Mouse (Mus musculus): ENCODE measurements around the gene Hoxb3. TPM values are rescaled to one million over a fixed set of nuclear protein-coding genes. Genes with fewer than 3 reads are reported as not detected.

Gene Hoxb3
- polyA plus RNA-seq, 1 experiment from 2014 or later = 0.76 TPM

GRCm38 (mm10) chr11:96301837-96302236 is 21.3 kb upstream of the Hoxb3 start:
- no peaks in the 10 kb centered on the region for H3K9me3 ChIP-seq (replicated peaks)
- H3K27ac ChIP-seq = peak overlapping the region; percentile 68
- WGBS = 1% methylated on average over 15 of the region's 15 CpGs
- H3K4me1 ChIP-seq = peaks cover 97% of the 10 kb centered on the region
- H3K36me3 ChIP-seq = peaks cover 3% of the 10 kb centered on the region; the same call in 1 of the 2 replicates
- H3K4me3 ChIP-seq = peak overlapping the region; percentile 31
- H3K27me3 ChIP-seq (ENCODE audit: low read depth, poor library complexity, severe bottlenecking) = peaks cover 100% of the 10 kb centered on the region
- DNase-seq (ENCODE audit: low spot score) = no peak

- H3K4me3 ChIP-seq = peak overlapping the region; percentile 55
- DNase-seq (ENCODE audit: low spot score) = no peak
- WGBS = 4% methylated on average over 23 of the region's 23 CpGs
These were observed 20.6 kb upstream of the Hoxb3 start for GRCm38 (mm10) chr11:96302381-96303150.

GRCm38 (mm10) chr11:96303151-96304099 is 19.7 kb upstream of the Hoxb3 start, which contains the start of gene Hoxb5:
Gene Hoxb5, plus strand, starts transcription at chr11:96303336.
- Histone ChIP-seq H3K27me3 (ENCODE audit: low read depth, poor library complexity, severe bottlenecking) (peaks cover 100% of the 10 kb centered on the region), H3K4me3 (peak within 1 kb of the TSS; percentile 55), H3K9me3 (replicated peaks) (no peaks in the 10 kb centered on the region), H3K4me1 (peaks cover 98% of the 10 kb centered on the region), H3K27ac (peak within 1 kb of the TSS; percentile 85), H3K36me3 (peaks cover 3% of the 10 kb centered on the region; the same call in 1 of the 2 replicates)
- under 1% methylated on average over 69 of the region's 69 CpGs for WGBS
- peak; percentile 93 for DNase-seq (ENCODE audit: low spot score)

More at GRCm38 (mm10) chr11:96302381-96303150, 20.6 kb upstream of the Hoxb3 start:
- Histone ChIP-seq H3K27ac (peak overlapping the region; percentile 68), H3K9me3 (replicated peaks) (no peaks in the 10 kb centered on the region), H3K27me3 (ENCODE audit: low read depth, poor library complexity, severe bottlenecking) (peaks cover 100% of the 10 kb centered on the region), H3K36me3 (peaks cover 3% of the 10 kb centered on the region; the same call in 1 of the 2 replicates), H3K4me1 (peaks cover 98% of the 10 kb centered on the region)

- Histone ChIP-seq H3K4me1 (peaks cover 98% of the 10 kb centered on the region), H3K9me3 (replicated peaks) (no peaks in the 10 kb centered on the region), H3K27ac (peak overlapping the region; percentile 85), H3K36me3 (peaks cover 3% of the 10 kb centered on the region; the same call in 1 of the 2 replicates), H3K27me3 (ENCODE audit: low read depth, poor library complexity, severe bottlenecking) (peaks cover 100% of the 10 kb centered on the region), H3K4me3 (peak overlapping the region; percentile 55)
- WGBS = under 1% methylated on average over 38 of the region's 38 CpGs
- no peak for DNase-seq (ENCODE audit: low spot score)
These were observed 18.5 kb upstream of the Hoxb3 start for GRCm38 (mm10) chr11:96304381-96305195.

- Histone ChIP-seq H3K9me3 (replicated peaks) (no peaks in the 10 kb centered on the region), H3K36me3 (peaks cover 3% of the 10 kb centered on the region; the same call in 1 of the 2 replicates), H3K27ac (peak overlapping the region; percentile 85), H3K4me3 (peak overlapping the region; percentile 55), H3K4me1 (peaks cover 98% of the 10 kb centered on the region), H3K27me3 (ENCODE audit: low read depth, poor library complexity, severe bottlenecking) (peaks cover 100% of the 10 kb centered on the region)
- 10% methylated on average over 6 of the region's 6 CpGs for WGBS
- no peak for DNase-seq (ENCODE audit: low spot score)
These were observed 17.5 kb upstream of the Hoxb3 start for GRCm38 (mm10) chr11:96305505-96306182.

GRCm38 (mm10) chr11:96306183-96306907 is 16.8 kb upstream of the Hoxb3 start:
- peaks cover 99% of the 10 kb centered on the region for H3K4me1 ChIP-seq
- peak; percentile 65 for DNase-seq (ENCODE audit: low spot score)
- whole genome bisulfite sequencing = under 1% methylated on average over 7 of the region's 7 CpGs

GRCm38 (mm10) chr11:96306908-96307269 is 16.2 kb upstream of the Hoxb3 start:
- Histone ChIP-seq H3K27ac (peak overlapping the region; percentile 85), H3K27me3 (ENCODE audit: low read depth, poor library complexity, severe bottlenecking) (peaks cover 100% of the 10 kb centered on the region), H3K4me3 (peak overlapping the region; percentile 55), H3K36me3 (no peaks in the 10 kb centered on the region; the same call in 1 of the 2 replicates), H3K4me1 (peaks cover 99% of the 10 kb centered on the region), H3K9me3 (replicated peaks) (no peaks in the 10 kb centered on the region)
- under 1% methylated on average over 13 of the region's 13 CpGs for WGBS
- peak; percentile 60 for DNase-seq (ENCODE audit: low spot score)

More at GRCm38 (mm10) chr11:96306183-96306907, 16.8 kb upstream of the Hoxb3 start:
- peak overlapping the region; percentile 55 for H3K4me3 ChIP-seq
- H3K27ac ChIP-seq = peak overlapping the region; percentile 85
- peaks cover 100% of the 10 kb centered on the region for H3K27me3 ChIP-seq (ENCODE audit: low read depth, poor library complexity, severe bottlenecking)
- no peaks in the 10 kb centered on the region; the same call in 1 of the 2 replicates for H3K36me3 ChIP-seq
- no peaks in the 10 kb centered on the region for H3K9me3 ChIP-seq (replicated peaks)

- DNase-seq (ENCODE audit: low spot score) = no peak
- Histone ChIP-seq H3K36me3 (no peaks in the 10 kb centered on the region), H3K4me1 (peaks cover 99% of the 10 kb centered on the region), H3K27ac (peak overlapping the region; percentile 88), H3K4me3 (peak overlapping the region; percentile 55), H3K27me3 (ENCODE audit: low read depth, poor library complexity, severe bottlenecking) (peaks cover 100% of the 10 kb centered on the region), H3K9me3 (replicated peaks) (no peaks in the 10 kb centered on the region)
- WGBS = 7% methylated on average over 4 of the region's 4 CpGs
These were observed 14.4 kb upstream of the Hoxb3 start for GRCm38 (mm10) chr11:96308763-96309162.

- 10% methylated on average over 4 of the region's 4 CpGs for WGBS
- Histone ChIP-seq H3K4me3 (peak overlapping the region; percentile 55), H3K27me3 (ENCODE audit: low read depth, poor library complexity, severe bottlenecking) (peaks cover 100% of the 10 kb centered on the region), H3K36me3 (no peaks in the 10 kb centered on the region), H3K9me3 (replicated peaks) (no peaks in the 10 kb centered on the region), H3K4me1 (peaks cover 99% of the 10 kb centered on the region), H3K27ac (peak overlapping the region; percentile 88)
- peak; percentile 45 for DNase-seq (ENCODE audit: low spot score)
These were observed 13.8 kb upstream of the Hoxb3 start for GRCm38 (mm10) chr11:96309288-96309687.

GRCm38 (mm10) chr11:96310183-96310938 is 12.8 kb upstream of the Hoxb3 start:
- Histone ChIP-seq H3K27ac (peak overlapping the region; percentile 88), H3K4me3 (peak overlapping the region; percentile 55), H3K4me1 (peaks cover 99% of the 10 kb centered on the region), H3K9me3 (replicated peaks) (no peaks in the 10 kb centered on the region), H3K27me3 (ENCODE audit: low read depth, poor library complexity, severe bottlenecking) (peaks cover 99% of the 10 kb centered on the region), H3K36me3 (no peaks in the 10 kb centered on the region)
- peak; percentile 54 for DNase-seq (ENCODE audit: low spot score)
- 3% methylated on average over 20 of the region's 20 CpGs for WGBS
